Mouse (Mus musculus) heart, embryonic 14.5 days (tissue): ENCODE measurements around the gene Cdx2. TPM values are rescaled to one million over a fixed set of nuclear protein-coding genes. Genes with fewer than 3 reads are reported as not detected.

Experiments
- ATAC-seq: fragments of 200-750 bp; cut with Nextera tagmentation; 2 replicates; pipeline ENCODE4 v1.8.0; 2017; ENCODE audit warnings: low read depth, moderate TSS enrichment; ENCODE audit not compliant: insufficient number of reproducible peaks, insufficient read depth, low FRiP score
- H3K27ac ChIP-seq, 2 experiments: fragments of 200-500 bp in 1 of 2; fragments of 300-500 bp in 1 of 2; sonication (generic) in 1 of 2; replicated peaks in 1 of 2; 2 replicates each; pipeline ENCODE4 v1.5.1; 2012 to 2014; ENCODE audit warnings: low read depth in 2 of 2, low read length in 2 of 2, control low read depth in 1 of 2, mild to moderate bottlenecking in 1 of 2, mixed read lengths in 1 of 2; ENCODE audit not compliant: control insufficient read depth in 1 of 2, insufficient read depth in 1 of 2
- H3K27me3 ChIP-seq: fragments of 300-500 bp; sonication (generic); 2 replicates; pipeline ENCODE4 v1.6.1; 2014; ENCODE audit warnings: mild to moderate bottlenecking, low read length, control low read depth; ENCODE audit not compliant: control insufficient read depth, insufficient read depth
- H3K36me3 ChIP-seq: fragments of 300-500 bp; sonication (generic); 2 replicates; pipeline ENCODE4 v1.6.1; 2014; ENCODE audit warnings: mild to moderate bottlenecking, control low read depth, low read length, mixed read lengths; ENCODE audit not compliant: control insufficient read depth, insufficient read depth
- H3K4me1 ChIP-seq, 2 experiments: fragments of 200-500 bp in 1 of 2; fragments of 300-500 bp in 1 of 2; sonication (generic) in 1 of 2; 2 replicates each; pipeline ENCODE4 v1.6.1; 2012 to 2014; ENCODE audit warnings: low read length in 2 of 2, control low read depth in 1 of 2, mixed read lengths in 1 of 2; ENCODE audit not compliant: control insufficient read depth in 2 of 2, insufficient read depth in 2 of 2
- H3K4me2 ChIP-seq: fragments of 300-500 bp; sonication (generic); 2 replicates; pipeline ENCODE4 v1.6.1; 2014; ENCODE audit warnings: mild to moderate bottlenecking, low read length
- H3K4me3 ChIP-seq, 2 experiments: fragments of 200-500 bp in 1 of 2; fragments of 300-500 bp in 1 of 2; sonication (generic) in 1 of 2; 2 replicates each; pipeline ENCODE4 v1.5.1; 2012 to 2014; ENCODE audit warnings: low read length in 2 of 2, mild to moderate bottlenecking in 2 of 2, control low read depth in 1 of 2, low read depth in 1 of 2, moderate library complexity in 1 of 2; ENCODE audit not compliant: control insufficient read depth in 1 of 2, insufficient read depth in 1 of 2
- H3K9ac ChIP-seq: fragments of 300-500 bp; sonication (generic); 2 replicates; pipeline ENCODE4 v1.6.1; 2014; ENCODE audit warnings: mild to moderate bottlenecking, low read length
- H3K9me3 ChIP-seq: fragments of 300-500 bp; sonication (generic); 2 replicates; pipeline ENCODE4 v1.6.1; 2016; ENCODE audit warnings: low read length, control low read depth; ENCODE audit not compliant: control insufficient read depth
- WGBS: fragments of 180-500 bp; shearing (Covaris S2); extraction: QIAGEN DNeasy Blood & Tissue Kit; methylation state at CpG from one replicate; pipeline ENCODE4 v1.1.7; 2014; 5-methylcytosine and 5-hydroxymethylcytosine counted together
- polyA plus RNA-seq: library from polyadenylated mRNA; unstranded; fragments of >200 nt; fragmentation: Nextera tagmentation; extraction: Ambion mirVana; gene quantifications from 2 replicates; pipeline ENCODE4 v1.2.1, GENCODE M21; 2014

Gene Cdx2
- polyA plus RNA-seq, 1 experiment from 2014 or later = not detected

DNA sequence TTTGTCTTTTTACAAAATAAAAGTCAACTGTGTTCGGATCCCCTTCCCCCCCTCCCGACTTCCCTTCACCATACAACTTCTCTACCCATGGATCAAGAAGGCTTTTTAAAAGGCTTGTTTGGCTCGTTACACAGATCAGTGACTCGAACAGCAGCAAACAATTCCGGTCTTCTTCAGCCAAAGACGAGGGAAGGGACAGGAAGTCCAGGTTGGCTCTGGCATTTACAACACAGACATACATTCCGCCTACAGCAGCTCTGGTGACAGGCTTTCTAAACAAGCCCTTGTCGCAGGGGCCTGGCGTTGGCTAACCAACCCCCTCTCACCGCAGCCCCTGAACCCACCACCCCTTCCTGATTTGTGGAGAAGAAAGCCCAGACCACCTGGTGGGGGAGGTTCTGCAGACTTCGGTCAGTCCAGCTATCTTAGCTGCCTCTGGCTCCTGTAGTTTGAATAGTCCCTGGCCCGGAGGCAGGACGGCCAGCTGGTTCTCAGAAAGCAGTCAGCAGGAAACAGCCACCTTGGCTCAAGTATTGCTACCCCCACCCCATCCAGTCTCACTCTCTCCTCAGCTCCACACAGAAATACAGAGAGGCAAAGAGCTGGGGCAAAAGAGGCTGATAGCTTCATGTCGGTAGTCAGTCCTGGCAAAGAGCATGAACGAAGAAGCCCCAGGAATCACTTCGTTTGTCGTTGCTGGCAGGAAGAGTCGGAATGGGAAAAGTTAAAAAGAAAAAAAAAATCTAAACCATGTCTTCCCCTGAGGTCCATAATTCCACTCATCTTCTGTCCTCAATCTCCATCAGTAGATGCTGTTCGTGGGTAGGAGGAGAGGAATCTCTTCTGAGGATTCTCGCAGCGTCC is 5.9 kb downstream of the Cdx2 start:
- Histone ChIP-seq H3K36me3 (no peaks in the 10 kb centered on the region), H3K4me1 (peaks cover 0 to 7% of the 10 kb centered on the region in 2 experiments; a peak in 3 of 4 replicates), H3K9me3 (no peaks in the 10 kb centered on the region), H3K4me3 (no peak overlapping the region), H3K27me3 (peaks cover 98% of the 10 kb centered on the region), H3K27ac (no peak overlapping the region), H3K4me2 (no peak overlapping the region), H3K9ac (no peak overlapping the region)
- WGBS = 1% methylated on average over 21 of the region's 21 CpGs
- ATAC-seq = no peak

DNA sequence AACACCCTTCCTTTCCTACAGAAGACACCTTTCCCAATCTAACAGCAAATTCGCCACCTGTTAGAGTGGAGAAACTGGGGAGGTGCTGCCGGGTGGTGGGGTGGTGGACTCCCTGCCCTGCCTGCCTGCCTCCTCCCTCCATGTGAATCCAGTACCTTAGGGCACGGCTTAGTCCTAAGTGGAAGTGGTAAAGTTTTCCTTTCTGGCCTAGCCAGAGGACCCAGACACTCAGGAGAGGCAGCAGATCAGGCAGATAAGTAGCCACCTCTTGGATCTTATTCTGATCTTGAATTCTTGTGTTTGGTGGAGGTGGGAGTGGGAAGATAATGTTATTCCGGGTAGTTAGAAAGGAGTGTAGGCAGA is 7.1 kb downstream of the Cdx2 start:
- no peak; the same call in 1 of the 2 replicates for ATAC-seq
- H3K4me1 ChIP-seq = peaks cover 0 to 6% of the 10 kb centered on the region in 2 experiments; a peak in 2 of 4 replicates
- WGBS = 0% methylated on average over 4 of the region's 4 CpGs

DNA sequence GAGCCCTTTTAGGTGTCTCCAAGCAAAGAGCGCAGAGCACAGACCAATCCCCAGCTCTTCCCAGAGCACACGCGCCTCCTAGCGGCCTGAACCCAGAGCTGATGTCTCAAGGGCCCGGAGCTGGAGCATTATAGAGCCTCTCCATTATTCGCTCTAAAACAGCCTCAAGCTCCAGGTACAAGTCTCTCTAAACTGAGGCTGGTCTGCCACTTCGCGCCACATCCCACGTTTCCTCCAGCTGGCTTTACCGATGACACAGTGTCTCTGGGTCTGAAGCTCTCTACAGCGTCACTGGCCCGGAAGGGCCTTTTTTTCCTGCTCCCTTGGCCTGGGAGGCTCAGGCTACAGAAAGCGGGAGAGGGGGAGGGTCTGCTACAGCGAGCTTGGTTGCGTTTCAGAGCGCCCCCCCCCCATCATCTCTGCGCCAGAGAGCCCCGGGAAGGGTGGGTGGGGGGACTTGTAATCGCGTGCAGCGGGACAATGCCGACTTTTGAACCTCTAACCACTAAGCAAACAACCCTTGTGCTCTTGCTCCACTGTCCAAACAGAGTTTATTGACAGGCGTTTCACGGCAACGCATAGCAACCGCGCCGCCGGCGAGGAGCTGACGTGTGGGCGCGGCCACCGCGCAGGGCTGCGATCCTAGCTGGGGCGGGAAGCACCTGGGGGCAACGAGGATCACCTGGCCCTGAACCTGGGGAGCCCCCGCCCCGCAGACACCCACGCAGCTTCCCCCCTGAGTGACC is 7.6 kb downstream of the Cdx2 start:
- under 1% methylated on average over 41 of the region's 41 CpGs for WGBS
- Histone ChIP-seq H3K9me3 (no peaks in the 10 kb centered on the region), H3K36me3 (no peaks in the 10 kb centered on the region), H3K4me3 (peak overlapping the region; percentile 17 to 27; a peak in 3 of 4 replicates), H3K4me1 (peaks cover 0 to 6% of the 10 kb centered on the region in 2 experiments; a peak in 2 of 4 replicates), H3K27ac (no peak overlapping the region), H3K9ac (no peak overlapping the region), H3K27me3 (peaks cover 96% of the 10 kb centered on the region), H3K4me2 (peak overlapping the region; percentile 58)
- peak; percentile 54; the same call in 1 of the 2 replicates for ATAC-seq

More for the DNA sequence above, 7.1 kb downstream of the Cdx2 start:
- Histone ChIP-seq H3K36me3 (no peaks in the 10 kb centered on the region), H3K9me3 (no peaks in the 10 kb centered on the region), H3K4me3 (peak overlapping the region; percentile 4 to 27; a peak in 2 of 4 replicates), H3K9ac (no peak overlapping the region), H3K4me2 (peak overlapping the region; percentile 58), H3K27ac (no peak overlapping the region), H3K27me3 (peaks cover 96% of the 10 kb centered on the region)

GRCm38 (mm10) chr5:147297249-147297648 is 9.8 kb downstream of the Cdx2 start:
- H3K27ac ChIP-seq = no peak overlapping the region
- no peak overlapping the region for H3K4me3 ChIP-seq
- H3K4me2 ChIP-seq = no peak overlapping the region
- 46% methylated on average over 5 of the region's 5 CpGs for WGBS
- no peak overlapping the region for H3K9ac ChIP-seq
- no peak for ATAC-seq
- H3K9me3 ChIP-seq = no peaks in the 10 kb centered on the region
- H3K27me3 ChIP-seq = peaks cover 94% of the 10 kb centered on the region
- peaks cover 2 to 6% of the 10 kb centered on the region in 2 experiments; a peak in 2 of 4 replicates for H3K4me1 ChIP-seq
- H3K36me3 ChIP-seq = no peaks in the 10 kb centered on the region

DNA sequence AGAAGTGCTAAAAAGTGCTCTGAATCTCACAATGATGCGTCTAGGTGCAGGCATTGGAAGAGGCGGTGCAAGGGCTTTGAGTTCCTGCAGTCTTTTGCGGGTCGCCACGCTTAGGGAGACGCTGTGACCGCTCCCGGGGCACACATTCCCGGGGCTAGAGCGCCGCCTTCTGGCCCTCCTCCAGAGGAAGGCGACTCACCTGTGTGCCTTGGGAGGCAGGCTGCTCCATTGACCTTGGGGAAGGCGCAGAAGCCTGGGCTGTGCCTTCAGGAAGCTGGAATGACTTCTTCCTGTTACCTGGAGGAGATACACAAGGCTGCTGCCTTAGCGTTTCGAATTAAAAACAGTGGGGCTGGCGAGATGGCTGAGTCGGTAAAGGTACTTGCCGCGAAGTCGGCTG is 12.9 kb downstream of the Cdx2 start:
- WGBS = 11% methylated on average over 20 of the region's 20 CpGs
- Histone ChIP-seq H3K4me1 (peaks cover 0 to 6% of the 10 kb centered on the region in 2 experiments; a peak in 1 of 4 replicates), H3K27me3 (peaks cover 63% of the 10 kb centered on the region), H3K4me3 (no peak overlapping the region), H3K4me2 (no peak overlapping the region), H3K36me3 (no peaks in the 10 kb centered on the region), H3K9ac (no peak overlapping the region), H3K27ac (no peak overlapping the region), H3K9me3 (no peaks in the 10 kb centered on the region)
- no peak for ATAC-seq

DNA sequence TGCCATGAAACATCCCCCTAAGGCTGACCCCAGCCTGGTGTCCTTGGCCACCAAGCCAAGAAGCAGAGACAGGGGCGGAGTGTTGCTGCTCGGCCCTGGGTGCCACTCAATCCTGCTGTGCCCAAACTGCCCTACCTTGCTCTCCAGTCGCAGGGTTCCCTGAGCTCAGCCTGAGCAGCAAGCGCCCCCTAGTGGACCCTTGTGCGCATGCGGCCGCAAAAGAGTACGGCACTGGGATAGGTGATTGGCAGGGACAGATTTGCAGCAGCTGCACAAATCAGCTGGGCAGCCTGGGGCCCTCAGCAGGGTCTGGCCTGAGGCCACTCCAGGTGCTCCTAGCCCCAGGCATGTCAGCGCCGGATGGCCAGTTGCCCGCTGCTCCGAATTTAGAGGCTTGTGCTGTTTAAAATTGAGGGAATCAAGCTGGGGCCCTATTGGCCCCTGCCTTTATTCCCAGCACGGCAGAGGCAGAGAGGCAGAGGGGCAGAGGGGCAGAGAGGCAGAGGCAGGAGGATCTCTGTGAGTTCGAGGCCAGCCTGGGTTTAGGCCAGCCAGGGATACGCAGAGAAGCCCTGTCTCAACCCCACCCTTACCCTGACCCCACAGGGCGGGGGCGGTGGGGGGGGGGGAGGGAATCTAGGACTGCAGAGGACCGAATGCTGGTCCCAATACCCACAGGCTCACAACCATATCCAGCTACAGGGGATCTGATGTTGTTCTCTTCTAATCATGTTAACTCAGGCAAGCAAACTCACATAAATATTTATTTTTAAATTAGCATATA is 13.8 kb downstream of the Cdx2 start:
- Histone ChIP-seq H3K36me3 (no peaks in the 10 kb centered on the region), H3K27ac (no peak overlapping the region), H3K9me3 (no peaks in the 10 kb centered on the region), H3K4me2 (peak overlapping the region; percentile 7; the same call in 1 of the 2 replicates), H3K27me3 (peaks cover 55% of the 10 kb centered on the region), H3K9ac (no peak overlapping the region), H3K4me1 (peaks cover 0 to 6% of the 10 kb centered on the region in 2 experiments; a peak in 1 of 4 replicates), H3K4me3 (no peak overlapping the region)
- ATAC-seq = no peak
- whole genome bisulfite sequencing = 15% methylated on average over 18 of the region's 18 CpGs
